Mouse (Mus musculus): Measurements from ENCODE around the gene Cdyl2.

GRCm38 (mm10) chr8:116590546-116590945 lies 142.2 kb downstream of the Cdyl2 start:
- TF ChIP-seq CTCF (IDR thresholded peaks at IDR 0.05; ENCODE audit: borderline replicate concordance, insufficient read depth, low read length) (no peak), POLR2A (IDR thresholded peaks at IDR 0.05; ENCODE audit: low read depth, low read length) (no peak)

Measured in embryonic fibroblast, embryonic 13.5 days (primary cell).